Mouse (Mus musculus): ENCODE measurements at regions not wholly inside any gene's neighbourhood (a gene's known extent, or its start where the extent isn't known, plus 50 kb on each side); places are given as distances from the start of the nearest gene placed in this dataset.

DNA sequence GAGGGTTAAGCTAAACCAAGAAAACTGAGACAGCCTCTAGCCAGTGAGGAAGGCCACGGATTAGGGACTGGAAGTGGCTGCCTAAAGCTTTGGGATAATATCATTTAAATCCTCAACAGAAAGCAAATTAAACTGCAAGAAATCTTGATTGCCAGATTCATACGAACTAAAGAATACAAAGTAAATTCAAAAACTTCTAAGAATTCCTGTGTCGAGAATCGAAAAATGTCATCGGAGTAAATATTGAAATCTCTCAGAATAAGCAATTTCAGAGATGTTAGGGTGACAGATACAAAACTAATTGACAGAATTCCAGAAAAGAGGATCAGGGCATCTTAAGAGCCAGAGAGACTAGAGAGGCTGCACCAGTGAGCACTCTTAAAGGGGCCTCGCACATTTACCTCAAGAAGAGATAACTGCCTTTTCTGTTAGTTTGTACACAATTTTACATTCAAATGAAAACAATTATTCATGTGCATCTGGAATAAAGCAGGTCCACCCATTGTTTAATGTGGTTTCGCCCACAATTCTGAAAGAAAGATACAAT, 388.5 kb upstream of the 1700008P02Rik start:
- TF ChIP-seq POLR2A (IDR thresholded peaks at IDR 0.05; ENCODE audit: borderline replicate concordance, insufficient read depth, low read length), result no peak
- no peak for TF ChIP-seq CTCF (IDR thresholded peaks at IDR 0.05; ENCODE audit: borderline replicate concordance, insufficient read depth, low read depth, low read length)
